Mouse (Mus musculus) cerebral cortex, adult 2 months (tissue): ENCODE data around the gene Rspo1.

ENCODE experiments used
- WGBS: fragments of 180-500 bp; shearing (Covaris S2); methylation state at CpG from one replicate; pipeline ENCODE4 v1.1.7; 2018; 5-methylcytosine and 5-hydroxymethylcytosine counted together

Rspo1 gene

GRCm38 (mm10) chr4:125029891-125030614 lies 43.8 kb downstream of the Rspo1 start:
- WGBS: under 1% methylated on average over 50 of the region's 50 CpGs

- 63% methylated on average over 4 of the region's 4 CpGs for WGBS
Observed at GRCm38 (mm10) chr4:125034341-125034740, 48.1 kb downstream of the Rspo1 start.

- WGBS: 83% methylated on average over 7 of the region's 7 CpGs
Observed at GRCm38 (mm10) chr4:125044454-125044853, 58.2 kb downstream of the Rspo1 start.

GRCm38 (mm10) chr4:125055385-125055784 lies 69.2 kb downstream of the Rspo1 start:
- WGBS: 57% methylated on average over 9 of the region's 9 CpGs

GRCm38 (mm10) chr4:125056476-125056875 lies 70.2 kb downstream of the Rspo1 start:
- WGBS: 77% methylated on average over 4 of the region's 4 CpGs

GRCm38 (mm10) chr4:125057273-125057672 lies 71.0 kb downstream of the Rspo1 start:
- WGBS: 47% methylated on average over 3 of the region's 3 CpGs

- WGBS: 58% methylated on average over 5 of the region's 5 CpGs
Observed at GRCm38 (mm10) chr4:125058033-125058432, 71.8 kb downstream of the Rspo1 start.
